Mouse (Mus musculus): Measurements from ENCODE around the gene Gabpb1.

- TF ChIP-seq CTCF (IDR thresholded peaks at IDR 0.05; ENCODE audit: borderline replicate concordance, control insufficient read depth, extremely low read depth, insufficient read depth, low read length, poor library complexity) (no peak), POLR2A (IDR thresholded peaks at IDR 0.05; ENCODE audit: control insufficient read depth, extremely low read depth, insufficient read depth, low read length, poor library complexity) (no peak)
Observed at GRCm38 (mm10) chr2:126707438-126707779, 31.3 kb upstream of the Gabpb1 start.

Measured in thymus, adult 2 months (tissue).